Mouse (Mus musculus): ENCODE data around the gene C8b.
A peak's percentile ranks its signal among the peaks of the same experiment; 100 is the strongest.

C8b gene

GRCm38 (mm10) chr4:104766065-104766464 is at the start of gene C8b:
Gene C8b (plus strand): TSS chr4:104766317.
- no peak for ATAC-seq (ENCODE audit: low TSS enrichment)

GRCm38 (mm10) chr4:104716506-104716905 is 49.6 kb upstream of the C8b start:
- peak; percentile 55; the same call in 1 of the 2 replicates for ATAC-seq (ENCODE audit: low TSS enrichment)

GRCm38 (mm10) chr4:104718973-104719795 is 46.9 kb upstream of the C8b start:
- ATAC-seq (ENCODE audit: low TSS enrichment) = peak; percentile 13; the same call in 1 of the 2 replicates

- ATAC-seq (ENCODE audit: low TSS enrichment) = peak; percentile 87
These were observed 42.5 kb upstream of the C8b start for GRCm38 (mm10) chr4:104723527-104724045.

- no peak for ATAC-seq (ENCODE audit: low TSS enrichment)
These were observed 41.9 kb upstream of the C8b start for GRCm38 (mm10) chr4:104724258-104724657.

- no peak for ATAC-seq (ENCODE audit: low TSS enrichment)
These were observed 40.4 kb upstream of the C8b start for GRCm38 (mm10) chr4:104725673-104726072.

GRCm38 (mm10) chr4:104729185-104729584 is 36.9 kb upstream of the C8b start:
- peak; percentile 35; the same call in 1 of the 2 replicates for ATAC-seq (ENCODE audit: low TSS enrichment)

GRCm38 (mm10) chr4:104746500-104746899 is 19.6 kb upstream of the C8b start:
- peak; percentile 57; the same call in 1 of the 2 replicates for ATAC-seq (ENCODE audit: low TSS enrichment)

GRCm38 (mm10) chr4:104754090-104754489 is 12.0 kb upstream of the C8b start:
- peak; percentile 76 for ATAC-seq (ENCODE audit: low TSS enrichment)

GRCm38 (mm10) chr4:104760878-104761624 is 5.1 kb upstream of the C8b start:
- ATAC-seq (ENCODE audit: low TSS enrichment) = peak; percentile 91

- no peak for ATAC-seq (ENCODE audit: low TSS enrichment)
These were observed 2.1 kb downstream of the C8b start for GRCm38 (mm10) chr4:104768190-104768589.

GRCm38 (mm10) chr4:104769602-104770001 is 3.5 kb downstream of the C8b start:
- no peak for ATAC-seq (ENCODE audit: low TSS enrichment)

GRCm38 (mm10) chr4:104770331-104770730 is 4.2 kb downstream of the C8b start:
- ATAC-seq (ENCODE audit: low TSS enrichment) = no peak

GRCm38 (mm10) chr4:104775601-104776000 is 9.5 kb downstream of the C8b start:
- no peak for ATAC-seq (ENCODE audit: low TSS enrichment)

GRCm38 (mm10) chr4:104779460-104779859 is 13.3 kb downstream of the C8b start:
- no peak for ATAC-seq (ENCODE audit: low TSS enrichment)

- ATAC-seq (ENCODE audit: low TSS enrichment) = no peak
These were observed 15.3 kb downstream of the C8b start for GRCm38 (mm10) chr4:104781441-104781840.

GRCm38 (mm10) chr4:104782346-104782745 is 16.2 kb downstream of the C8b start:
- ATAC-seq (ENCODE audit: low TSS enrichment) = no peak

GRCm38 (mm10) chr4:104792111-104792510 is 26.0 kb downstream of the C8b start:
- ATAC-seq (ENCODE audit: low TSS enrichment) = no peak

GRCm38 (mm10) chr4:104798951-104799350 is 32.8 kb downstream of the C8b start:
- ATAC-seq (ENCODE audit: low TSS enrichment) = no peak

GRCm38 (mm10) chr4:104801625-104802024 is 35.5 kb downstream of the C8b start:
- no peak for ATAC-seq (ENCODE audit: low TSS enrichment)

GRCm38 (mm10) chr4:104804100-104804499 is 38.0 kb downstream of the C8b start:
- ATAC-seq (ENCODE audit: low TSS enrichment) = no peak

- no peak for ATAC-seq (ENCODE audit: low TSS enrichment)
These were observed 39.5 kb downstream of the C8b start for GRCm38 (mm10) chr4:104805414-104806257.
